Mouse (Mus musculus) adrenal gland, postnatal 14 days (tissue): ENCODE results near the gene Papola. TPM values are rescaled to one million over a fixed set of nuclear protein-coding genes. Genes with fewer than 3 reads are reported as not detected.
A peak's percentile ranks its signal among the peaks of the same experiment; 100 is the strongest.

Experiments used
- DNase-seq: peaks from one replicate; pipeline ENCODE4 v3.0.0; 2021; ENCODE audit warnings: mixed read lengths
- long read RNA-seq, 2 experiments: library from polyadenylated mRNA; stranded (forward); transcript quantifications; one replicate each; pipeline ENCODE4 v2.0.0; 2021
- total RNA-seq: library from RNA; stranded (reverse); gene quantifications from 2 replicates; pipeline ENCODE4 v1.2.3, GENCODE M21; 2021

The Papola gene
- total RNA-seq, result 188 and 189 TPM in 2 replicates
- long read RNA-seq, experiment 1, full-length matches to known transcripts, result 71 of 106 reads
- long read RNA-seq, experiment 1, partial matches to known transcripts, result 7 of 106 reads
- long read RNA-seq, experiment 1, other reads (novel, unspliced or antisense), result 28 of 106 reads
- long read RNA-seq, experiment 2, full-length matches to known transcripts, result 63 of 93 reads
- long read RNA-seq, experiment 2, partial matches to known transcripts, result 4 of 93 reads
- long read RNA-seq, experiment 2, other reads (novel, unspliced or antisense), result 26 of 93 reads

DNA sequence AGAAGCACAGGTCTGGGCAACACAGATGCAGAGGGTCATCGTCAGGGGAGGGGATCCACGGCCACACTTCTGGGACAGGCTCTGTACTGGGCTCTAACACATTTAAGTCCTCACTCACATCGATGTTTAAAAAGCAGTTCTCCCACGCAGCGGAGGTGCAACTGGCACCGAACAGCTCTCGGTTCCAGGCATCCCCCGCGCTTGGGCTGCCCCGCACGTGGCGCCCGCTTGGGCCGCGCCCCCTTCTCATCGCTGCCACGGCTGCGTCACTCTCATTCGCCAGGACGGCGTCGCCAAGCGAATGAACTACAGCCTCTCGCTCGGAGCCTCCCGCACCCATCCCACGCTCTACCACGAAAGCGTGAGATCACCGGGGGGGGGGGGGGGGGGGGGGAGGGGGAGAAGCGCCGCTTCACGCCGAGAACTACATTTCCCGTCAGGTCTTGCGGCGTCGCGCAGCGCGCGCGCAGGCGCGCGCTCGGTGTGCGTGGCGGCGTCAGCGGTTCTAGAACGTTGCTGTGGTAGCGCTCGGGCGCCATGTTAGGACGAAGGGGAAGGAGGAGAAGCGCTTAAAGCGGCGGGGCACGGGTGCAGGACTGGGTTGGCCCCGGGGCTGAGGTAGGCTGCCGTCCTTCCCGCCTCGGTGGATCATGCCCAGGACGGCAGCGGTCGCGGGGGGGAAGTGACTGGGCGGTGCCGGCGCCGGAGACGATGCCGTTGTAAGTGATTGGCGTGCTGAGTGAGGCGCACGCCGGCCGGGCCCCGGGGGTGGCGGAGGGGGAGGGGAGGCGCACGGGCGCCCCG, at the start of gene Papola:
TSS of gene Papola (plus strand) at position 499 of the 804 bp plus-strand sequence.
- peak; percentile 94 for DNase-seq

DNA sequence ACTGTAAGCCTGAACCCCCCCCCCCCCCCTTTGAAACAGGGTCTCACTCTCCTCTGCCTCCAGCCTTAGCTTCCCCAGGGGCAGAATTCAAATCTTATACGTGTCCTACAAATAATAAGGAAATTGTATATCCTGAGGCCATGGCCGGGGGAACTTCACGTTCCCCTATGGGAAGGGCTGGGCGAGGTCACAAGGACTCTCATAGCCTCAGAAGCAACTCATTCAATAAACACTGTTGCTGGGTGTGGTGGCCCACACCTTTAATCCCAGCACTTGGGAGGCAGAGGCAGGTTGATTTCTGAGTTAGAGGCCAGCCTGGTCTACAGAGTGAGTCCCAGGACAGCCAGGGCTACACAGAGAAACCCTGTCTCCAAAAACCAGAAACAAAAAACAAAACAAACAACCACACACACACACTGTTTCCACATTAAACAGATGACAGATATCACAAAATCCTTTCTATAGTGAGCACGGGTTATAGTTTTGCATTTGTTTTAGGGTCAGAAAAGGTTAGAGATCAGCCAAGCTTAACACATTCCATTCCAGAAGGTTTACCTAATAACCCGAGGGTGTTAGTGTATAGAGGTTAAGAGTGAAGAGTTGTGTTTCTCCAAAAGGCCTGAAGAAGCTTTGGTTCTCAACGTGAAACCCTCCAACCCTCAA, 49.1 kb upstream of the Papola start:
- DNase-seq, result no peak

DNA sequence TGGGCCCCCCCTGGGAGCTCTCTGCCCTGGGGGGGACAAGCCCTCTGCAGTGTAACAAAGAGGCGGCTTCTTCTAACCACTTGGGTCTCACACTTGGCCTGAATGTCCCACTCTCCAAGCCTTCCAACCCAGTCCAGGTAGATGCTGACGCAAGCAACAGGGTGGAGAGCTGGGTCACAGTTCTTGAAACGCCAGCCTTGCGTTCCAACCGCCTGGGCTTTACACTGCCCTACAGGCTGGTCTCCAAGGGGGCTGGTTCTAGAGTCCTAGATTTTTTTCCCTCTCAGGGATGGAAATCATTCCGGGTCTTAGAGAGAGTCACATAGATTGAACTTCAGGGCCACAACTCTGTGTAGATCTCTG, 48.6 kb upstream of the Papola start:
- no peak for DNase-seq

DNA sequence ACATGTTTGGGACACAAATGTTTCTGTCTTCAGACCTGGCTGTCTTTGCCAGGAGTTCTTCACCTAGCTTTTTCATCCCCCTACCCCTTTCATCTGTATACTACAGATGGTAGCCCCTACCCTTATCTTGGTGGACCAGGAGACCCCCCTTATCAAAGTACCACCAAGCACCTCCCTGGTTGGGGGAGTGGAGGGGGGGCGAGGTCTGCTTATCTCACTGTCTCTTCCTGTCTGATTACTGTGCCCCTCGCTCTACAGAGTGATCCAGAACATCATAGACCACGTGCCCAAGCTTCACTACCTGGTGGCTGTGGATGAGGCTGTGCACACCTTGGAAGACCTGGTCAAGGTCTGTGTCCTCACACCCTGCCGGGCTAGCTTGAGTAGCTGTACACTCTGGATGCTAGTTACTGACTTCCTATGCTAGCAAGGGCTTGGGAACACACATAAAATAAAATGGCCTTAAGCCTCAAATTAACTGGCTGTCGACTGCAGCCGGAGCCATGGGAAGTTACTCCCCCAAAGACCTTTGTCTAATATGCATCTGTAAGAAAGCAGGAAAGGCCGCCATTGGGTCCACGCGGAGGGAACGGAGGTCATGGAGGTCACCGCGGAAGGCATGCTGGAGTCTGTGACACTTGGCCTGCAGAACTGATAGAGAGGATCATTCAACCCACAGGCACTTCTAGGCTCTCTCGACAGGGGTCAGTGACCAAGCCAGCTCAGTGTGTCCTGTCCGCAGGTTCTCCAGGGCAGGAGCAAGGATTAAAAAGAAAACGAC, 46.0 kb upstream of the Papola start:
- DNase-seq, result no peak

DNA sequence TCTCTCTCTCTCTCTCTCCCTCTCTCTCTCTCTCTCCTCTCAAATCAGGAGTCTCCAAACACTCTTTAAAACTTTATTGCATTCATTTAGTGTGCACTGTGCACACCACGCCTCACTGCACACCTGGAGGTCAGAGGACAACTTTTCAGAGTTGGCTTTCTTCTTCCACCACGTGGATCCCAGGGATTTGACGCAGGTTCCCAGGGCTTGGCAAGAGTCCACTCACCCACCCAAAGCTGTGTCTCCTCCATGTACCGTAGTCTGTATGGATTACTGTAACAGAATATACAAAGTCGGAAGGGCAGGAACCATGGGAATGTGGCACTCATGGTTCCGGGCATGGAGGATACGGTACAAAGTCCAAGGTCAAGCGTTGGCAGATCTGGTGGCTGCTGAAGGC, 44.8 kb upstream of the Papola start:
- no peak for DNase-seq

DNA sequence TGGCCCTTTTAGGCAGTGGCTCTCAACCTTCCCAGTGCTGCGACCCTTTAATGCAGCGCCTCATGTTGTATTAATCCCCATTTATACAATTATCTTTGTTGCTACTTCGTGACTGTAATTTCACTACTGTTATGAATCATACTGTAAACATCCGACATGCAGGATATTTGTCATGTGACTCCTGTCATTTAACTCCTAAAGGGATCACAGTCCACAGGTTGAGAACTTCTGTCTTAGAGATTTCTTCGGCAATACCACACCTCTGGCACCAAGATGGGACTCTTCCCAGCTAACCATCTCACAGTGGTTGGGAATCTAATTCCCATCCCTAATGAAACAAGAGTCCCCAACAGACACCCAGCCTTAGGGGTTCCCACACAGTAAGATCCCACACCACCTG, 36.4 kb upstream of the Papola start:
- DNase-seq, result no peak

DNA sequence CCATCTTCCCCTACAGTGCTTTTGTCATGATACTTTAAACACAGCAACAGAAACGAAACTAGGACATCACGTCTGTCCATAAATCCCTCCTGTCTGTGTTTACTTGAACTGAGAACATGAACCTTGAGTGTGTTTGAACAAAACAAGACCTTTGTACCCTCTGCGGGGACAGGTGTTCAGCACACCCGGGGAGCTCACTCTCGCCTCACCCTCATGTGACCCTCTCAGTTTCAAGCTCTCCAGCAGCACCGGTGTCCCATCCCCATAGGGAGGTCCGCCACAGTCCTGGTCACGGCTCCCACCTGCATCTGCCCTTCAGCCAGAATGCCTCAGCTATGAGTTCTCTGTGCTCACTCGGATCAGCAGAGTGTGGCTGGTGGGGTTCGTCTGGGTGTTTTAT, 30.7 kb upstream of the Papola start:
- DNase-seq, result no peak

DNA sequence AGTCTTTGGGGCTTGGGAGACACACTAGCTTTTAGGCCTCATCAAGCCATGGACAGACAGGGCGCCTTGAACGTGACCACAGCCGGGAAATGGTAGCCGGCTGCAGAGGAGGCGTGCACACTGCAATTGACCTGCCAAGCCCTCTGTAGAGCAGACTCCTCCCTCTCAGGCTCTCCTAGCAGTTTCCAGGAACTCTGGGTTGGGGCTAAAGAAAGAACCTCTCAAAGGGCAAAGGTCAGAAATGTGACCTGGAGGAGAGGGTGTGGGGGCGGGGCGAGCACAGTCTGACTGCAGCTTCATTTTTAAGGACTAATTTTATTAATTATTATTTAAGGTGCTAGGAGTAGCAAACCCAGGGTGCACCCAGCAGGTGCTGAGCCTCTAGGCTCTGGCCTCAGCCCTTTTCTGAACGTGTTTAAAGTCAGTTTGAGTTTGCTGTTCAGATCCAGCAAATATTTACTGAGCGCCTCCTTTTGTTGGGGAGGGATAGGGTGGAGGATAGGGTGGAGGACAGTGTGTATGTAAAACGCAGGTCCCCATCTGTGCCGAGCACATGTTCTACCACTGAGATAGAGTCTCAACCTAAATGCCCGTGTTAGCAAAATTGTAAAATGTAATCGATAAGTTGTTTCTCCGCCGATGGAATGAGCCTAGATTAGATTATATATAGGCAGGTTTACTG, 26.5 kb upstream of the Papola start:
- no peak for DNase-seq

DNA sequence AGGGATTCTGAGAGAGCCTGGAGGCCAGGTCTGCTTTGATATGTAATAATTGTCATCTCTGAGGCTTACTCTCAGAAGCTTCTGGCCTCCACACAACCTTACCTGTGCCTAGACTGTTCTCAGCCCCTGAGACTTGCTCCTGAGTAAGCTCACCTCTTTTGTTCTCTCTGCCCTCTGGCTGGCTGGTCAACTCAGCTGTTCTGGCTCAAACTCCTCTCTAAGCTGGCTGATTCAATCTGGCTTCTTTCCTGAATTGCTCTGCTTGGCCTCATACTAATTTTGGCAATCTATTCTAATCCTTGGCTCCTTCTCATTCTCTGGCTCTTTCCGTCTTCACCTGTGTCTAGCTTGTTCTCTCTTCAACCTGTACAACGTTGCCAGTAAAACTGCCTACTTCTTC, 25.6 kb upstream of the Papola start:
- no peak for DNase-seq

DNA sequence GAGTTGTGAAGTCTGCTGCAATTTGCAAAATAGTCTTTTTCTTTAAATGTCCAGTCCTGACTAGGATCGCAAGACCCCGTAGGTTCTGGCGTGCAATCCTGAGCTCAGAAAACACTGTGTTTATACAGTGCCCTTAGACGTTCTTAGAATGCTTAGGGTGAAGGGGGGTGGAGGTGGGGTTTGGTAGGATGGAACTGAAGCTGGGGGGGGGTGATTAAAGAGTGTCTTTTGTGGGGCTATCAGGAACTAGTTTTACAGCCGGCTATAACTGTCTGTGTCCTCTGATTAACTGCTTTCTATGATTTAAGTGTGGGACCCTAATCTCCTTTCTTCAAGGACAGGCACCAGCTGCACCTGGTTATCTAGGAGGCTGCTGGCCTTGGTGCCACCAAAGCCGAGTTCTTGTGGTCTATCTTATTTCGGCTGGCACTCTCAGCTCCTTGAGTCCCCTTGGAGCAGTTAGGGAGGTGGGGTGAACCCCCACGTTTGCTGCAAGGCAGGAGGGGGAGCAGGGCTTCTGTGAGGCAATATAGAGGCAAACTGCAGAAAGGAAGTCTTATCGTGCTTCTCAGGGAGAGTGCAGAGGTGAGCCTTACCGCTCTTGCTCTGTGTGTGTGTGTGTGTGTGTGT, 24.5 kb upstream of the Papola start:
- DNase-seq, result peak; percentile 12

DNA sequence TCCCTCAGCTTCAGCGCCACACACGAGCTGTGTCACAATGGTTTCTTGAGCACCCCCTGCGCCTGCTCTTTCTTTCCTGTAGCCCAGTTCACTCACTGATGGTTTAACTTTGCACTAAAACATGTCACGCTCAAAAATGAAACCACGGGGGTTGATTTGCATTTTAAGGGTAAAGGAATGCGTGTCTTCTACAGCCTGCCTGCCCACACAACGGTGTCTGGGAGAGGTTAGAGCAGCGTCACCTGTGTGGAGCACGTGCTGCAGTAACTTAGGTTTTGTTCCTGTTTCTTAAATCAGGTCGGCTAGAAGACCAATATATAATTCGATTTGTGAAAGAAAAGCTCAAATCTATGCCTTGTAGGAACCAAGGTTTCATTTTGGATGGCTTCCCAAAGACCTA, 23.3 kb upstream of the Papola start:
- DNase-seq, result peak; percentile 12

DNA sequence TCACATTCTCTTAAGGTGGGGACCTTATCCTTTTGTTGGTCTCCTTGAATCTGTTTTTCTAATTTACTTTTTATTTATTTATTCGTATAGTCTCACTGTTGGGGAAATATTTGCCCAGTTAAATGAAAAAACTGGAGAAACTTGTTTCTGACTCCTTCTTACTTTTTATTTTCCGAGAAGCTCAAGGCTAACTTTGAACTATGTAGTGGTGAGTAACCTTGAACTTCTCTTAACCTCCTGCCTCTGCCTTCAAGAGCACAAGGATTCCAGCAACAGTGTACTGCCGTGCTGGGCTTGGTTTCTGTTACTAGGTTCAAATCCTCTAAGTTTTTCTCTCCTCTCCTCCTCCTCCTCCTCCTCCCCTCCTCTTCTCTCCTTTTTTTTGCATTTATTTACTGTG, 22.9 kb upstream of the Papola start:
- no peak for DNase-seq

DNA sequence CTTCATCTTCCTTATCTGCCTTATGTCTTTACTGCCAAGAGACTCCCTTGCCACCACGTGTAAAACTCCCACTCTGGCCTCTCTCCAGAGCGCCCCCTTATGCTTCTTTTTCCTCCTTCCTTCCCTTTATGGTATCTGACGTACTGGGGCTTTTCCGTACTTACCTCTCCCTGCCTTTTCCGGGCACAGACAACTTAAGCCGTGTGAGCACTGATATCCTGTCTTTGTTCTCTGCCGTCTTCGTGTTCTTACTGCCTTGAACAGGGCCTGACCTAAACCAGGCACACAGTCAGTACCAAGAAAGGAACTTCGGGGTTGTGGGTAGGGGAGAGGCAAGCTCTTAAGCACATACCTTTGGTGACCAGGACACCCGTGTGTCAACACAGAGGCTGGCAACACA, 14.8 kb upstream of the Papola start:
- DNase-seq, result no peak

DNA sequence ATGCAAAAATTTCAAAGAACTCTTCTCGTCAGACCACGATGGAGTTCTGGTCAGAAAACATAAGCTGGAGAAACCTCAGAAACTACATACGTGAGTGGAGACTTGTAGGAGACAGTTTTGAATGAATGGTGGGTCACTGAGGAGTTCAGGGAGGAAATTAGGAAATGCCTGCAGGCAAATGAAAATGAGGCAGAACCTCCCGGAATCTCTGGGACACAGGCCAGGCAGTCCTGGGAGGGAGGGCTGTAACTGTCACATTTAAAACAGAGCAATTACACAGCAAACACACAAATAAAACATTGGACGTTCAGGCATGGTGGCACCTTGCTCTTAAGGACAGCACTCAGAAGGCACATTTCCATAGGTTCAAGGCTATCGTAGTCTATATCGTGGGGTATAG, 9.6 kb upstream of the Papola start:
- peak; percentile 62 for DNase-seq

DNA sequence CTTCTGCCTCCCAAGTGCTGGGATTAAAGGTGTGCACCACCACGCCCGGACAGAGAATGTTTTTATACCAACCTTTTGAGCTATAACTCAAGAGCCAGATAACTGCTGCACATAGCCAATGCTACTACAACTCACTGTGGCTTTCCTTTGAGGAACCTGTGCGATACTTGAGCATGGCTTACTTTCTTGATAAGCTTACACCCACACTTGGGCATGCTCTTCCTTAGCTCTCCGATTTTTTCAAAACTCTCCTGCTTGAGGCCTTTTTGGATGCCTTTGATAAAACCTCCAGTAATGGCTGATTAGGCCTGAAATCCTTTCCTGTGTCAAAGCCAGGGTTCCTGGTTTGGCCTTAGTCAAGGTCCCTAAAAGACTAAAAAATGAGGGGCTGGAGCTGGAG, 6.8 kb upstream of the Papola start:
- no peak for DNase-seq

DNA sequence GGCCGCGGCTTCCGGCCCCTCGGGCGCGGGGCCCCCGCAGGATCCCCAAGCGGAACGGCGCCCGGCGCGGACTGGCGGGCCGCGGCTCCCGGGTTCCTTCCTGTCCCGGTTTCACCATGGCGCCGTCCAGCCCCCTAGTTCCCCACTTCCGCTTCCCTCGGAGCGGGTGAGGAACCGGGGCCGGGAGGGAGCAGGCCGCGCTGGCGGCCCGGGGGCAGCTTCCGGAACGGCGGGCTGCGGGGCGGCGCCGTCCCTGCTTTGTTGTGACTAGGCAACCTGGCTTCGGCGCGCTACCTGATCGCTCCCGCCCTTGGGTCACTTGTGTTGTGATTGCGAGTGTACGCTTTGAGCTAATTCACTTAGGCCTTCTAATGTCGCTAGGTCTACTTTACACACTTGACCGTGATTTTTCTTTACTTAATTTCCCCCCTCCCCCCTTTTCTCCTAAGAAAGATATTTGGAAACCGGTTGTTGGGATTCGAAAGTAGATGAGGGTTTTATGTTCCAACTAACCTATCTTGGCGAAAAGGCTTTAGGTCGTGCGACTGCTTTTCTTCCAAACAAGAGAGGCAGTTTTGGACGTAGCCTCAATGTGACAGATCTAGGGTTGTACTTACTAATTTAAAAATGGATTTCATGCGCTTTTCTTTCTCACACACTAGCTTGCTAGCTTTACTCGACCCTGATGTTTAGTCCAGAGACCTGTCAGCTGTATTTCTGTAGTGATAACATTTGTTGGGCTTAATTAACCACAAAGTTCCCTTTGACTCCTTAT, 693 bp downstream of the Papola start:
- peak; percentile 90 for DNase-seq

DNA sequence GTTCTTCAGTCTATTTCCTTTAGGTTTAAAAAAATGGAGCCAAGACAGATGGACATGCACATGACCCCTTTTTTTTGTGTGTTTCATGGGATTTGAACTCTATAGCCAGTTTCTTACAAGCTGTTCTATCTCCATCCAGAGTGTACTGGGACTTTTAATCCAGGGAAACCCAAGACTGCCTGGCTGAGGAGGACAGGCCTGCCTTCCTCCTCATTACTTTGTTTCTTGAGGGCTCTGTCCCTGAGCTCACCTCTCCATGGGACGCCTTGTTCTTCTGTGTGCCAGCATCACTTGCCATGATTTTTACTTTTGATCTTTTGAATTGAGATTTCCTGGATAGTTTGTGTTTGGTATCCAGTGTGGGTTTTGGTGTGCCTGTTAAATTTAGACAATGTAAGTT, 1.6 kb downstream of the Papola start:
- no peak for DNase-seq

DNA sequence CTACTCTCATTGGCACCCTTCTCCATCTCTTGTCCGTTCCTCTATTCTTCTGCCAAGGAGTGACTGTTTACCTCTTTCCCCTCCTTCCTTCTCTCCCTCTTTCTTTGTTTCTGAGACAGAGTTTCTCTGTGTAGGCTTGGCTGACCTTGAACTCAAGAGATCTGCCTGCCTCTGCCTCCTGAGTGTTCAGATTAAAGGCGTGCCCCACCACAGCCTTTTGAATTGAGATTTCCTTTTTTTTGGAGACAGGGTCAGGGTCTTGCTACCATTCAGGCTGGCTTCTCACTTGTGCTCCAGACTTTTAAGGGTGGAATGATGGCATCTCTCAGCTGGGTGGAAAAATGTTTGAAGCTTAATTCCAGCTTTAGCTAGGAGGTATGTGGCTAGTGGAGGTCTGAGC, 3.1 kb downstream of the Papola start:
- DNase-seq, result no peak

DNA sequence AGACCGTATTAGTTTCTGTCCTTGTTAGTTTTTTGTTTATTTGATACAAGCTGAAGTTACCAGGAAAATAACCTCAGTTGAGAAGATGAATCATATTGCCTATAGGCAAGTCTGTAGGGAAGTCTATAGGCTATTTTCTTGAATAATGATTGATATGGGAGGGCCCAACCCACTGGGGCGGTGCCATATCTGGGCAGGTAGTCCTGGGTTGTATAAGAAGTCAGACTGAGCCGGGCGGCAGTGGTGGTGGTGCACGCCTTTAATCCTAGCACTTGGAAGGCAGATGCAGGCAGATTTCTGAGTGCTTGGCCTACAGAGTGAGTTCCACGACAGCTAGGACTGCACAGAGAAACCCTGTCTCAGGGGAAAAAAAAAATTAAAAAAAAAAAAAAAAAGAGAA, 5.4 kb downstream of the Papola start:
- no peak for DNase-seq

DNA sequence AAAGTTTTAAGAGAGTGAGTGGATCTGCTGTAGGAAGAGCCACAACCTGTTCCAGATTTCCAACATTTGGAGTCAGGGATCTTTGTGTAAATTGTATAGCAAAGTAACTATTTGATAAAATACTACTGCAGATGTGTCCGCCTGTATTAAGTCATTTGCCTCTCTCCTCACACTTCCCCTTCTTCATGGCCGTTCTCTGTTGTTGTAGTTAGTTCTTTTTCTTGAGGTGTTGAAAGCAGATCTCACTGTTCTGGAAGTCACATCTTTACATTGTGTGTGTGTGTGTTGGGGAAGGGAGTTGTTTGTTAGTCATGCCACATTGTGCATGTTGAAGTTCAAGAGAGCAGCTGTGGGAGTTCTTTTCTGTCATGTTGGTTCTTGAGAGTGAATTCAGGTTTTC, 10.4 kb downstream of the Papola start:
- DNase-seq, result no peak

DNA sequence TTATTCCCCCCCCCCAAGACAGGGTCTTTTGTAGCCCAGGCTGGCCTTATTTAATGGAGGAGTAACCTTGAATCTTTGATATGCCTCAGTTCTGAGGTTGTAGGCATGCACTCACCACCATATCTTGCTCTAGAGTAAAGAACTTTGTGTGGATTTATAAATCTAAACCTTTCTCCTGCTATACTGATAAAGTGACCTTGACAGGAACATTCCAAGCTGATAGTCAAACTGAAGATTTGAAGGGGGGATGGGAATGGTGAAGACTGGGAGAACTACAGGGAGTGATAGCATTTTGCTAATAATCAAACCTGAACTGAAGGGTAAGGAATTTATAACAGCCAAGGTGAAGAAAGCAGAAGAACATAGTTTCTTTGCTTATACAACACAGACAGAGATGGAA, 13.5 kb downstream of the Papola start:
- DNase-seq, result no peak
